Mouse (Mus musculus) MEL (cell line): ENCODE results near the gene Fndc9.

Experiments used
- CTCF ChIP-seq, 3 experiments: IDR thresholded peaks in 2 of 3; conservative IDR thresholded peaks in 1 of 3; 2 replicates each; pipeline ENCODE4 v1.5.1; 2011 to 2012; ENCODE audit warnings: low read length in 3 of 3, low read depth in 2 of 3, mild to moderate bottlenecking in 2 of 3, improper control_type of control experiment in 1 of 3, inconsistent platforms in 1 of 3, mixed read lengths in 1 of 3, moderate library complexity in 1 of 3; ENCODE audit not compliant: control insufficient read depth in 1 of 3, insufficient read depth in 1 of 3, poor library complexity in 1 of 3, severe bottlenecking in 1 of 3
- POLR2A ChIP-seq, 2 experiments: IDR thresholded peaks; 2 replicates each; pipeline ENCODE4 v1.6.1; 2011 to 2012; ENCODE audit warnings: low read length in 2 of 2, mild to moderate bottlenecking in 2 of 2, control low read depth in 1 of 2, improper control_type of control experiment in 1 of 2, low read depth in 1 of 2, moderate library complexity in 1 of 2; ENCODE audit not compliant: control insufficient read depth in 1 of 2, insufficient read depth in 1 of 2, poor library complexity in 1 of 2
- RCOR1 ChIP-seq: IDR thresholded peaks from 2 replicates; pipeline ENCODE4 v1.6.1; 2012; ENCODE audit warnings: low read depth, mild to moderate bottlenecking, inconsistent platforms, low read length, improper control_type of control experiment
- SIN3A ChIP-seq: IDR thresholded peaks from 2 replicates; pipeline ENCODE4 v1.6.1; 2012; ENCODE audit warnings: low read length, improper control_type of control experiment, inconsistent platforms

DNA sequence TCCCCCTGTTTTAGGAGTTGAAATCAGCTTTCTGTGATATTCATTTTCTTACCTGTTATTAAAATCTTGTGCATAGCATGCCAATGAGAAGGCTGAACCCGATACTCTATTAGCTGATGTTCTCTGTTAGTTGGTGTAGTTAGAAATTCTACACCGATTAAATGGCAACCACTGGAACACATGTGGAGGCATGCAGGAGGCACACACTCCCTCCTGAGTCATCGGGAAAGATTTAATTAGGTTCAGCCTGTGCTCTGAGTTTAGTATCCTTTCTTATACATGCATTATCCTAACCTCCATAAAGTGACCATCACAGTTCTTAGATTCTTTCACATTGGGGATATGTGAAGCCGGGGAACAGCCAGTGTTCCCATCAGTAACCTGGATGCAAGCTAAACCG is 10.0 kb upstream of the Fndc9 start:
- TF ChIP-seq POLR2A (IDR thresholded peaks at IDR 0.05; ENCODE audit: control insufficient read depth in 1 of 2, insufficient read depth in 1 of 2, low read depth in 1 of 2, low read length in 2 of 2, poor library complexity in 1 of 2) (no peak), SIN3A (no peak), CTCF (IDR thresholded peaks at IDR 0.05 in 2 of 3, conservative IDR thresholded peaks at IDR 0.05 in 1 of 3; ENCODE audit: control insufficient read depth in 1 of 3, insufficient read depth in 1 of 3, low read depth in 2 of 3, low read length in 3 of 3, poor library complexity in 1 of 3, severe bottlenecking in 1 of 3) (no peak), RCOR1 (no peak)
